ENCODE assay signal across 8 mouse cellular contexts in genomic region chr2:127501061-127501460, GRCm38 (mm10). TPM values are rescaled to one million over a fixed set of nuclear protein-coding genes. Genes with fewer than 3 reads are reported as not detected.
DNase-seq lines count a peak whose midpoint lies in the region; ATAC-seq and TF ChIP-seq lines count a peak whose summit lies in the region.

No protein-coding gene starts in this region.

- no peak for TF ChIP-seq EP300 in liver, embryonic 14.5 days (IDR thresholded peaks at IDR 0.05; ENCODE audit: low read depth)

- ATAC-seq in liver, embryonic 14.5 days (ENCODE audit: insufficient read depth) = no peak

- peaks cover 36% of the 10 kb centered on the region for H3K4me1 ChIP-seq in cerebellum, adult 2 months (ENCODE audit: control insufficient read depth, insufficient read depth, low read length)
- no peaks in the 10 kb centered on the region for H3K4me1 ChIP-seq in spleen, adult 2 months (ENCODE audit: control insufficient read depth, insufficient read depth, insufficient read length)
- peaks cover 0 to 2% of the 10 kb centered on the region in 2 experiments; a peak in 1 of 4 replicates for H3K4me1 ChIP-seq in liver, embryonic 14.5 days (replicated peaks; ENCODE audit: control insufficient read depth in 2 of 2, insufficient read depth in 2 of 2, low read length in 1 of 2)

- no peak for TF ChIP-seq POLR2A in cerebellum, adult 2 months (IDR thresholded peaks at IDR 0.05; ENCODE audit: borderline replicate concordance, insufficient read depth, low read length)
- no peak for TF ChIP-seq POLR2A in spleen, adult 2 months (IDR thresholded peaks at IDR 0.05; ENCODE audit: low read depth, low read length)

- intact Hi-C loops in heart, postnatal 10 days (cut with DNase I) = loop anchor here (1.0 to 5.0 kb wide), 2 partner anchors 39 to 139 kb away; partner anchors contain the start of gene Adra2b

- no peaks in the 10 kb centered on the region for H3K27me3 ChIP-seq in cerebellum, adult 2 months (ENCODE audit: control insufficient read depth, insufficient read depth, low read length)
- no peaks in the 10 kb centered on the region for H3K27me3 ChIP-seq in spleen, adult 2 months (ENCODE audit: control insufficient read depth, insufficient read depth, low read length)
- H3K27me3 ChIP-seq in liver, embryonic 14.5 days (ENCODE audit: control insufficient read depth, insufficient read depth, low read length) = no peaks in the 10 kb centered on the region

- TF ChIP-seq CTCF in cerebellum, adult 2 months (IDR thresholded peaks at IDR 0.05; ENCODE audit: borderline replicate concordance, insufficient read depth, low read depth, low read length) = peak; percentile 68
- peak; percentile 67; the same call in 1 of the 2 replicates for TF ChIP-seq CTCF in spleen, adult 2 months (IDR thresholded peaks at IDR 0.05; ENCODE audit: extremely low read depth, insufficient read depth, insufficient read length, insufficient replicate concordance)
- peak; percentile 95 for TF ChIP-seq CTCF in liver, embryonic 14.5 days (IDR thresholded peaks at IDR 0.05; ENCODE audit: low read depth)

- H3K36me3 ChIP-seq in spleen, adult 2 months (ENCODE audit: control insufficient read depth, insufficient read depth, low read length) = no peaks in the 10 kb centered on the region
- no peaks in the 10 kb centered on the region for H3K36me3 ChIP-seq in liver, embryonic 14.5 days (replicated peaks; ENCODE audit: control insufficient read depth, insufficient read depth, low read depth)

- 28% methylated on average over 7 of the region's 7 CpGs for WGBS in cerebellum, adult 2 months
- 66% methylated on average over 7 of the region's 7 CpGs for WGBS in spleen, adult 2 months
- WGBS in liver, embryonic 14.5 days (ENCODE audit: insufficient replicate concordance) = 49% methylated on average over 7 of the region's 7 CpGs

- peak in 1 of 2 experiments; percentile 55 for DNase-seq in cerebellum, adult 2 months
- no peak for DNase-seq in cerebellum, adult 8-10 months
- DNase-seq in spleen, adult 2 months (ENCODE audit: low read depth in 1 of 2, low spot score in 2 of 2) = peak in 1 of 2 experiments; percentile 26
- no peak for DNase-seq in spleen, adult 12 weeks (ENCODE audit: low spot score)
- DNase-seq in embryo, embryonic 10 days (ENCODE audit: low spot score) = peak; percentile 53
- peak; percentile 62 to 80 for DNase-seq in heart, postnatal 10 days
- DNase-seq in liver, embryonic 14.5 days (ENCODE audit: low read depth in 3 of 3, low spot score in 3 of 3) = peak in 2 of 3 experiments; percentile 24
- peak; percentile 40 to 79 for DNase-seq in spleen, postnatal 4 days (ENCODE audit: low spot score in 2 of 2)

- H3K27ac ChIP-seq in cerebellum, adult 2 months (ENCODE audit: insufficient read depth, low read length) = no peak overlapping the region
- H3K27ac ChIP-seq in spleen, adult 2 months (ENCODE audit: insufficient read depth, low read length) = no peak overlapping the region
- H3K27ac ChIP-seq in liver, embryonic 14.5 days = no peak overlapping the region

- H3K4me3 ChIP-seq in cerebellum, adult 2 months (replicated peaks; ENCODE audit: insufficient read depth, low read depth, low read length) = no peak overlapping the region
- no peak overlapping the region for H3K4me3 ChIP-seq in spleen, adult 2 months (ENCODE audit: extremely low read depth, insufficient read depth, insufficient read length)
- no peak overlapping the region for H3K4me3 ChIP-seq in liver, embryonic 14.5 days (ENCODE audit: insufficient read depth in 1 of 2, low read depth in 2 of 2, low read length in 2 of 2)

- H3K9me3 ChIP-seq in liver, embryonic 14.5 days (ENCODE audit: control insufficient read depth, low read length) = no peaks in the 10 kb centered on the region

- no peak overlapping the region for H3K4me2 ChIP-seq in liver, embryonic 14.5 days (ENCODE audit: low read depth)

- H3K9ac ChIP-seq in liver, embryonic 14.5 days (replicated peaks) = no peak overlapping the region

RNA-seq across cellular contexts. Expression of gene Kcnip3, which starts 20.8 kb away (rescaled TPM):
- polyA plus RNA-seq in cerebellum, adult 2 months (2012; rRNA removed) = 81.6 and 83.9 TPM in 2 replicates
- 2.3 and 4.2 TPM in 2 replicates for polyA plus RNA-seq in spleen, adult 2 months (2012; rRNA removed)
- total RNA-seq in heart, postnatal 10 days (2021) = 1 to 10 TPM; 1.2 to 1.8 TPM
- polyA plus RNA-seq in liver, embryonic 14.5 days (2012; rRNA removed) = 0.36 and 0.38 TPM in 2 replicates
- 0.42 and 0.59 TPM in 2 replicates for polyA plus RNA-seq in liver, embryonic 14.5 days (2014; fragmentation: Nextera tagmentation; extraction: Ambion mirVana)

RNA-seq across cellular contexts. Expression of gene Prom2, which starts 40.2 kb away (rescaled TPM):
- 3.3 and 4.1 TPM in 2 replicates for polyA plus RNA-seq in cerebellum, adult 2 months (2012; rRNA removed)
- polyA plus RNA-seq in spleen, adult 2 months (2012; rRNA removed) = 0.28 and 0.39 TPM in 2 replicates
- under 1 TPM in 1 of 2 experiments, not detected in 1; 0.17 TPM for total RNA-seq in heart, postnatal 10 days (2021)
- 0.01 TPM in 1 of 2 replicates, not detected in the other for polyA plus RNA-seq in liver, embryonic 14.5 days (2012; rRNA removed)
- not detected in 2 replicates for polyA plus RNA-seq in liver, embryonic 14.5 days (2014; fragmentation: Nextera tagmentation; extraction: Ambion mirVana)

RNA-seq across cellular contexts. Expression of gene Fahd2a, which starts 56.7 kb away (rescaled TPM):
- polyA plus RNA-seq in cerebellum, adult 2 months (2012; rRNA removed) = 42.9 and 45.7 TPM in 2 replicates
- polyA plus RNA-seq in spleen, adult 2 months (2012; rRNA removed) = 7.8 and 8.3 TPM in 2 replicates
- 10 to 100 TPM; 25.2 to 25.3 TPM for total RNA-seq in heart, postnatal 10 days (2021)
- polyA plus RNA-seq in liver, embryonic 14.5 days (2012; rRNA removed) = 6.8 and 7.9 TPM in 2 replicates
- polyA plus RNA-seq in liver, embryonic 14.5 days (2014; fragmentation: Nextera tagmentation; extraction: Ambion mirVana) = 15.1 and 20.0 TPM in 2 replicates

Comparison
In these comparisons a context has a peak if more than half of its experiments do, and no peak if none do; other contexts are left out.
1. DNase-seq: peak in embryo, embryonic 10 days (single experiment), heart, postnatal 10 days (2 of 2), liver, embryonic 14.5 days (2 of 3) and spleen, postnatal 4 days (2 of 2); none in cerebellum, adult 8-10 months (single experiment) and spleen, adult 12 weeks (single experiment).
2. RNA of gene Kcnip3, which starts 20.8 kb away (polyA plus RNA-seq): 81.6 to 83.9 TPM in cerebellum, adult 2 months; 2.3 to 4.2 TPM in spleen, adult 2 months and 0.36 to 0.59 TPM in liver, embryonic 14.5 days; every median in the first group is over 10 times any median in the second.
3. Peak in every context shown above with its lines, with median percentiles within 50 percentile points of each other: CTCF ChIP-seq.